Comparison of ENCODE assay signal across 7 mouse cellular contexts in genomic region chr16:38477241-38477608, GRCm38 (mm10). TPM values are rescaled to one million over a fixed set of nuclear protein-coding genes. Genes with fewer than 3 reads are reported as not detected.
DNase-seq lines count a peak whose midpoint lies in the region; ATAC-seq and TF ChIP-seq lines count a peak whose summit lies in the region.
"Not testable (repeated sequence)": the region's sequence is repeated elsewhere in the genome, so short reads cannot be mapped to it uniquely, and the experiment has no call there.

No protein-coding gene starts in this region.

- not testable (repeated sequence) for ATAC-seq in forebrain, embryonic 16.5 days; liver, embryonic 12.5 days; midbrain, embryonic 12.5 days (ENCODE audit: low FRiP score, low read depth)
- peak; percentile 25; the same call in 1 of the 2 replicates for ATAC-seq in hindbrain, embryonic 11.5 days (ENCODE audit: low FRiP score)
- 0 out of 2 replicates have a peak, but pooled peaks have one; percentile 29 for ATAC-seq in kidney, embryonic 14.5 days (ENCODE audit: low FRiP score, low TSS enrichment)

- not testable (repeated sequence) for H3K9me3 ChIP-seq in embryonic facial prominence, embryonic 10.5 days; forebrain, embryonic 16.5 days (ENCODE audit: control insufficient read depth, low read length); hindbrain, embryonic 11.5 days (ENCODE audit: control insufficient read depth, low read length); kidney, embryonic 14.5 days (ENCODE audit: control insufficient read depth, low read length); liver, embryonic 12.5 days (replicated peaks); midbrain, embryonic 12.5 days

- H3K36me3 ChIP-seq in embryonic facial prominence, embryonic 10.5 days (replicated peaks); forebrain, embryonic 16.5 days (ENCODE audit: control insufficient read depth, insufficient read depth); hindbrain, embryonic 11.5 days (ENCODE audit: control insufficient read depth, insufficient read depth, low read length); kidney, embryonic 14.5 days (ENCODE audit: control insufficient read depth, insufficient read depth, low read length); liver, embryonic 12.5 days; midbrain, embryonic 12.5 days; small intestine, adult 2 months (ENCODE audit: control insufficient read depth, insufficient read depth, low read length): not testable (repeated sequence)

- TF ChIP-seq POLR2A in small intestine, adult 2 months (IDR thresholded peaks at IDR 0.05; ENCODE audit: low read depth, low read length) = not testable (repeated sequence)

- TF ChIP-seq CTCF in small intestine, adult 2 months (IDR thresholded peaks at IDR 0.05; ENCODE audit: extremely low read depth, insufficient read length, insufficient replicate concordance, low read depth, low read length) = not testable (repeated sequence)

- H3K4me3 ChIP-seq in embryonic facial prominence, embryonic 10.5 days = peak overlapping the region; percentile 52
- H3K4me3 ChIP-seq in forebrain, embryonic 16.5 days (replicated peaks; ENCODE audit: low read length) = peak overlapping the region; percentile 46
- peak overlapping the region; percentile 25; the same call in 1 of the 2 replicates for H3K4me3 ChIP-seq in hindbrain, embryonic 11.5 days (ENCODE audit: low read depth, low read length)
- H3K4me3 ChIP-seq in kidney, embryonic 14.5 days (ENCODE audit: low read length) = peak overlapping the region; percentile 37
- peak overlapping the region; percentile 58 for H3K4me3 ChIP-seq in liver, embryonic 12.5 days
- peak overlapping the region; percentile 37 for H3K4me3 ChIP-seq in midbrain, embryonic 12.5 days
- peak overlapping the region; percentile 66; the same call in 1 of the 2 replicates for H3K4me3 ChIP-seq in small intestine, adult 2 months (ENCODE audit: low read depth, low read length)

- H3K4me1 ChIP-seq in embryonic facial prominence, embryonic 10.5 days = peaks cover 12% of the 10 kb centered on the region
- H3K4me1 ChIP-seq in forebrain, embryonic 16.5 days (replicated peaks; ENCODE audit: control insufficient read depth, insufficient read depth, low read length); hindbrain, embryonic 11.5 days (replicated peaks; ENCODE audit: control insufficient read depth, insufficient read depth, low read length); kidney, embryonic 14.5 days (ENCODE audit: control insufficient read depth, insufficient read depth, low read length); small intestine, adult 2 months (ENCODE audit: control insufficient read depth, insufficient read depth, insufficient read length, low read length): not testable (repeated sequence)
- peaks cover 67% of the 10 kb centered on the region for H3K4me1 ChIP-seq in liver, embryonic 12.5 days
- peaks cover 10% of the 10 kb centered on the region for H3K4me1 ChIP-seq in midbrain, embryonic 12.5 days

- peak overlapping the region; percentile 63; the same call in 1 of the 2 replicates for H3K27ac ChIP-seq in embryonic facial prominence, embryonic 10.5 days (replicated peaks)
- H3K27ac ChIP-seq in forebrain, embryonic 16.5 days (ENCODE audit: low read length); hindbrain, embryonic 11.5 days (ENCODE audit: low read depth, low read length); kidney, embryonic 14.5 days (ENCODE audit: low read depth, low read length); liver, embryonic 12.5 days; midbrain, embryonic 12.5 days (replicated peaks); small intestine, adult 2 months (ENCODE audit: insufficient read depth, low read depth, low read length): not testable (repeated sequence)

- not testable (repeated sequence) for DNase-seq in embryonic facial prominence, embryonic 10.5 days (ENCODE audit: low spot score); hindbrain, embryonic 11.5 days (ENCODE audit: low spot score)

- H3K9ac ChIP-seq in forebrain, embryonic 16.5 days (replicated peaks; ENCODE audit: low read depth, low read length) = peak overlapping the region; percentile 35
- not testable (repeated sequence) for H3K9ac ChIP-seq in hindbrain, embryonic 11.5 days (ENCODE audit: low read depth, low read length); midbrain, embryonic 12.5 days (replicated peaks)
- peak overlapping the region; percentile 47; the same call in 1 of the 2 replicates for H3K9ac ChIP-seq in kidney, embryonic 14.5 days (ENCODE audit: low read depth, low read length)
- H3K9ac ChIP-seq in liver, embryonic 12.5 days = peak overlapping the region; percentile 66; the same call in 1 of the 2 replicates

- peaks cover 13% of the 10 kb centered on the region for H3K27me3 ChIP-seq in embryonic facial prominence, embryonic 10.5 days (replicated peaks; ENCODE audit: low read depth, poor library complexity, severe bottlenecking)
- not testable (repeated sequence) for H3K27me3 ChIP-seq in forebrain, embryonic 16.5 days (replicated peaks; ENCODE audit: control insufficient read depth, insufficient read depth, low read length); hindbrain, embryonic 11.5 days (ENCODE audit: control insufficient read depth, insufficient read depth, low read length); kidney, embryonic 14.5 days (ENCODE audit: control insufficient read depth, insufficient read depth, low read length); liver, embryonic 12.5 days (replicated peaks); midbrain, embryonic 12.5 days; small intestine, adult 2 months (ENCODE audit: control insufficient read depth, insufficient read depth, low read length)

- WGBS in embryonic facial prominence, embryonic 10.5 days = 62% methylated on average over 14 of the region's 14 CpGs
- 60% methylated on average over 14 of the region's 14 CpGs for WGBS in forebrain, embryonic 16.5 days
- WGBS in hindbrain, embryonic 11.5 days = 42% methylated on average over 14 of the region's 14 CpGs
- WGBS in kidney, embryonic 14.5 days = 30% methylated on average over 14 of the region's 14 CpGs
- WGBS in liver, embryonic 12.5 days (ENCODE audit: insufficient replicate concordance) = 50% methylated on average over 14 of the region's 14 CpGs
- 59% methylated on average over 14 of the region's 14 CpGs for WGBS in midbrain, embryonic 12.5 days
- WGBS in small intestine, adult 2 months = 47% methylated on average over 14 of the region's 14 CpGs

- H3K4me2 ChIP-seq in forebrain, embryonic 16.5 days (ENCODE audit: low read length) = peak overlapping the region; percentile 80
- H3K4me2 ChIP-seq in hindbrain, embryonic 11.5 days (replicated peaks; ENCODE audit: low read depth, low read length) = peak overlapping the region; percentile 54
- H3K4me2 ChIP-seq in kidney, embryonic 14.5 days (replicated peaks; ENCODE audit: low read depth, low read length) = peak overlapping the region; percentile 61
- H3K4me2 ChIP-seq in liver, embryonic 12.5 days = peak overlapping the region; percentile 87
- peak overlapping the region; percentile 65 for H3K4me2 ChIP-seq in midbrain, embryonic 12.5 days (replicated peaks)

RNA-seq across cellular contexts. Expression of gene Cd80, which starts 21.9 kb away (rescaled TPM):
- polyA plus RNA-seq in embryonic facial prominence, embryonic 10.5 days (2016; fragmentation: Nextera tagmentation; extraction: Ambion mirVana) = 0.35 and 0.39 TPM in 2 replicates
- 0.41 and 0.52 TPM in 2 replicates for polyA plus RNA-seq in forebrain, embryonic 16.5 days (2015; fragmentation: Nextera tagmentation; extraction: Ambion mirVana)
- 0.33 and 0.73 TPM in 2 replicates for polyA plus RNA-seq in hindbrain, embryonic 11.5 days (2014; fragmentation: Nextera tagmentation; extraction: Ambion mirVana)
- polyA plus RNA-seq in kidney, embryonic 14.5 days (2014; fragmentation: Nextera tagmentation; extraction: Ambion mirVana) = 0.34 and 0.51 TPM in 2 replicates
- 0.12 and 0.19 TPM in 2 replicates for polyA plus RNA-seq in liver, embryonic 12.5 days (2016; fragmentation: Nextera tagmentation; extraction: Ambion mirVana)
- 0.67 and 0.87 TPM in 2 replicates for polyA plus RNA-seq in midbrain, embryonic 12.5 days (2016; fragmentation: Nextera tagmentation; extraction: Ambion mirVana)
- 0.23 and 0.33 TPM in 2 replicates for polyA plus RNA-seq in small intestine, adult 2 months (2012; rRNA removed)

RNA-seq across cellular contexts. Expression of gene Adprh, which starts 24.7 kb away (rescaled TPM):
- 139 and 143 TPM in 2 replicates for polyA plus RNA-seq in embryonic facial prominence, embryonic 10.5 days (2016; fragmentation: Nextera tagmentation; extraction: Ambion mirVana)
- polyA plus RNA-seq in forebrain, embryonic 16.5 days (2015; fragmentation: Nextera tagmentation; extraction: Ambion mirVana) = 136 and 140 TPM in 2 replicates
- 116 and 125 TPM in 2 replicates for polyA plus RNA-seq in hindbrain, embryonic 11.5 days (2014; fragmentation: Nextera tagmentation; extraction: Ambion mirVana)
- polyA plus RNA-seq in kidney, embryonic 14.5 days (2014; fragmentation: Nextera tagmentation; extraction: Ambion mirVana) = 82.6 and 98.3 TPM in 2 replicates
- polyA plus RNA-seq in liver, embryonic 12.5 days (2016; fragmentation: Nextera tagmentation; extraction: Ambion mirVana) = 50.8 and 53.5 TPM in 2 replicates
- 138 and 141 TPM in 2 replicates for polyA plus RNA-seq in midbrain, embryonic 12.5 days (2016; fragmentation: Nextera tagmentation; extraction: Ambion mirVana)
- polyA plus RNA-seq in small intestine, adult 2 months (2012; rRNA removed) = 11.8 and 20.2 TPM in 2 replicates

RNA-seq across cellular contexts. Expression of gene Pla1a, which starts 44.3 kb away (rescaled TPM):
- not detected in 2 replicates for polyA plus RNA-seq in embryonic facial prominence, embryonic 10.5 days (2016; fragmentation: Nextera tagmentation; extraction: Ambion mirVana)
- 0.36 and 0.38 TPM in 2 replicates for polyA plus RNA-seq in forebrain, embryonic 16.5 days (2015; fragmentation: Nextera tagmentation; extraction: Ambion mirVana)
- polyA plus RNA-seq in hindbrain, embryonic 11.5 days (2014; fragmentation: Nextera tagmentation; extraction: Ambion mirVana) = 0.14 and 0.28 TPM in 2 replicates
- 0.39 and 0.79 TPM in 2 replicates for polyA plus RNA-seq in kidney, embryonic 14.5 days (2014; fragmentation: Nextera tagmentation; extraction: Ambion mirVana)
- polyA plus RNA-seq in liver, embryonic 12.5 days (2016; fragmentation: Nextera tagmentation; extraction: Ambion mirVana) = 3.4 TPM in 2 replicates
- polyA plus RNA-seq in midbrain, embryonic 12.5 days (2016; fragmentation: Nextera tagmentation; extraction: Ambion mirVana) = 0.18 and 0.41 TPM in 2 replicates
- polyA plus RNA-seq in small intestine, adult 2 months (2012; rRNA removed) = 0.67 and 0.86 TPM in 2 replicates

RNA-seq across cellular contexts. Expression of gene Timmdc1, which starts 45.2 kb away (rescaled TPM):
- 35.2 and 35.3 TPM in 2 replicates for polyA plus RNA-seq in embryonic facial prominence, embryonic 10.5 days (2016; fragmentation: Nextera tagmentation; extraction: Ambion mirVana)
- polyA plus RNA-seq in forebrain, embryonic 16.5 days (2015; fragmentation: Nextera tagmentation; extraction: Ambion mirVana) = 34.2 and 36.6 TPM in 2 replicates
- 26.9 and 35.6 TPM in 2 replicates for polyA plus RNA-seq in hindbrain, embryonic 11.5 days (2014; fragmentation: Nextera tagmentation; extraction: Ambion mirVana)
- 29.1 and 31.8 TPM in 2 replicates for polyA plus RNA-seq in kidney, embryonic 14.5 days (2014; fragmentation: Nextera tagmentation; extraction: Ambion mirVana)
- 19.7 and 19.9 TPM in 2 replicates for polyA plus RNA-seq in liver, embryonic 12.5 days (2016; fragmentation: Nextera tagmentation; extraction: Ambion mirVana)
- 35.2 and 37.0 TPM in 2 replicates for polyA plus RNA-seq in midbrain, embryonic 12.5 days (2016; fragmentation: Nextera tagmentation; extraction: Ambion mirVana)
- 14.0 and 24.4 TPM in 2 replicates for polyA plus RNA-seq in small intestine, adult 2 months (2012; rRNA removed)
